Mouse (Mus musculus): Measurements from ENCODE around the gene Rangrf. TPM values are rescaled to one million over a fixed set of nuclear protein-coding genes. Genes with fewer than 3 reads are reported as not detected.
A peak's percentile ranks its signal among the peaks of the same experiment; 100 is the strongest.
"Not testable (repeated sequence)": the region's sequence is repeated elsewhere in the genome, so short reads cannot be mapped to it uniquely, and the experiment has no call there.

Gene Rangrf
- total RNA-seq (2014; fragmentation: Nextera tagmentation) (240 and 254 TPM in 2 replicates), total RNA-seq (2017) (69.1 and 104 TPM in 2 replicates)

GRCm38 (mm10) chr11:68975085-68975484 lies at the start of gene Rangrf:
Gene Rangrf (minus strand): TSS chr11:68975185.
- no peak for ATAC-seq (replicated peaks; ENCODE audit: low FRiP score, low TSS enrichment, poor library complexity, severe bottlenecking)

GRCm38 (mm10) chr11:69020691-69021090 lies 45.7 kb upstream of the Rangrf start:
- ATAC-seq (replicated peaks; ENCODE audit: low FRiP score, low TSS enrichment, poor library complexity, severe bottlenecking): no peak

GRCm38 (mm10) chr11:69016755-69017154 lies 41.8 kb upstream of the Rangrf start:
- ATAC-seq (replicated peaks; ENCODE audit: low FRiP score, low TSS enrichment, poor library complexity, severe bottlenecking): no peak

- ATAC-seq (replicated peaks; ENCODE audit: low FRiP score, low TSS enrichment, poor library complexity, severe bottlenecking): peak; percentile 94
Measured at GRCm38 (mm10) chr11:69015644-69016441, 40.9 kb upstream of the Rangrf start, which contains the start of gene Ctc1. Gene Ctc1 (plus strand): TSS chr11:69015911.

GRCm38 (mm10) chr11:69012071-69012601 lies 37.2 kb upstream of the Rangrf start:
- ATAC-seq (replicated peaks; ENCODE audit: low FRiP score, low TSS enrichment, poor library complexity, severe bottlenecking): peak; percentile 78

- not testable (repeated sequence) for ATAC-seq (replicated peaks; ENCODE audit: low FRiP score, low TSS enrichment, poor library complexity, severe bottlenecking)
Measured at GRCm38 (mm10) chr11:69011445-69011844, 36.5 kb upstream of the Rangrf start.

- ATAC-seq (replicated peaks; ENCODE audit: low FRiP score, low TSS enrichment, poor library complexity, severe bottlenecking): no peak
Measured at GRCm38 (mm10) chr11:69010400-69011323, 35.7 kb upstream of the Rangrf start.

- ATAC-seq (replicated peaks; ENCODE audit: low FRiP score, low TSS enrichment, poor library complexity, severe bottlenecking): no peak
Measured at GRCm38 (mm10) chr11:69009508-69009907, 34.5 kb upstream of the Rangrf start.

- peak; percentile 72 for ATAC-seq (replicated peaks; ENCODE audit: low FRiP score, low TSS enrichment, poor library complexity, severe bottlenecking)
Measured at GRCm38 (mm10) chr11:69008182-69009121, 33.5 kb upstream of the Rangrf start, which contains the start of gene Pfas. Gene Pfas (minus strand): TSS chr11:69008460.

- ATAC-seq (replicated peaks; ENCODE audit: low FRiP score, low TSS enrichment, poor library complexity, severe bottlenecking): not testable (repeated sequence)
Measured at GRCm38 (mm10) chr11:69006575-69006974, 31.6 kb upstream of the Rangrf start.

- peak; percentile 68 for ATAC-seq (replicated peaks; ENCODE audit: low FRiP score, low TSS enrichment, poor library complexity, severe bottlenecking)
Measured at GRCm38 (mm10) chr11:69005193-69005592, 30.2 kb upstream of the Rangrf start.

GRCm38 (mm10) chr11:69003592-69003991 lies 28.6 kb upstream of the Rangrf start:
- ATAC-seq (replicated peaks; ENCODE audit: low FRiP score, low TSS enrichment, poor library complexity, severe bottlenecking): no peak

- ATAC-seq (replicated peaks; ENCODE audit: low FRiP score, low TSS enrichment, poor library complexity, severe bottlenecking): not testable (repeated sequence)
Measured at GRCm38 (mm10) chr11:69002782-69003181, 27.8 kb upstream of the Rangrf start.

- ATAC-seq (replicated peaks; ENCODE audit: low FRiP score, low TSS enrichment, poor library complexity, severe bottlenecking): 0 out of 2 replicates have a peak, but pooled peaks have one; percentile 5
Measured at GRCm38 (mm10) chr11:68997080-68997479, 22.1 kb upstream of the Rangrf start.

- 0 out of 2 replicates have a peak, but pooled peaks have one; percentile 42 for ATAC-seq (replicated peaks; ENCODE audit: low FRiP score, low TSS enrichment, poor library complexity, severe bottlenecking)
Measured at GRCm38 (mm10) chr11:68994377-68994776, 19.4 kb upstream of the Rangrf start.

GRCm38 (mm10) chr11:68993122-68993521 lies 18.1 kb upstream of the Rangrf start:
- no peak for ATAC-seq (replicated peaks; ENCODE audit: low FRiP score, low TSS enrichment, poor library complexity, severe bottlenecking)

- no peak for ATAC-seq (replicated peaks; ENCODE audit: low FRiP score, low TSS enrichment, poor library complexity, severe bottlenecking)
Measured at GRCm38 (mm10) chr11:68988341-68988740, 13.4 kb upstream of the Rangrf start.

- ATAC-seq (replicated peaks; ENCODE audit: low FRiP score, low TSS enrichment, poor library complexity, severe bottlenecking): no peak
Measured at GRCm38 (mm10) chr11:68987365-68987882, 12.4 kb upstream of the Rangrf start.
